Mouse (Mus musculus): ENCODE results near the gene Ggt6. TPM values are rescaled to one million over a fixed set of nuclear protein-coding genes. Genes with fewer than 3 reads are reported as not detected.

The Ggt6 gene
- total and polyA plus RNA-seq, 2 experiments from 2014 or later: 5.3 TPM; not detected in 1

DNA sequence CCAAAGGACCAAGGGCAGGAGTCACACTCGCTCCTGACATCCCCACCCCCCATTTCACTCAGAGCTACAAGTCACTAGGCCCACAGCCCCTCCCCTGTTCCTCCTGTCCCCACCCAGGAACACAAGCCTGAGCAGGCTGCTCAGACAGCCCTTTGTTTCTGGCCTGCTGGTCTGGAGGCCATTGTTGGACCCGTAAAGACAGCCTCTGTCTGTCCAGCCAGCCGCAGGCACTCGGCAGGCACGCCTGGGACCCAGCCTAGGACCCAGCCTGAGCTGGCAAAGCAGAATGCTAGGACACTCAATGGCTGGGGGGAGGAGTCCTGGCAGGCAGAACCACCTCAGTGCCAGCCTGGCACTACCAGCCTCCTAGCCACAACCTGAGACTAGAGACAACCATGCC, 20.4 kb downstream of the Ggt6 start:
- Histone ChIP-seq H3K4me2 (ENCODE audit: low read depth, low read length) (no peak overlapping the region), H3K27ac (ENCODE audit: low read depth) (no peak overlapping the region), H3K4me1 (ENCODE audit: control insufficient read depth, insufficient read depth) (peaks cover 9% of the 10 kb centered on the region), H3K4me3 (ENCODE audit: low read depth, low read length) (no peak overlapping the region), H3K9ac (replicated peaks; ENCODE audit: low read depth, low read length) (no peak overlapping the region), H3K36me3 (replicated peaks; ENCODE audit: control insufficient read depth, insufficient read depth, low read length) (peaks cover 26% of the 10 kb centered on the region), H3K27me3 (ENCODE audit: control insufficient read depth, insufficient read depth, low read length) (no peaks in the 10 kb centered on the region), H3K9me3 (replicated peaks; ENCODE audit: control insufficient read depth, low read length) (no peaks in the 10 kb centered on the region)
- DNase-seq (ENCODE audit: low spot score) (no peak), ATAC-seq (ENCODE audit: insufficient read depth, low read depth) (no peak)
- 72% methylated on average over 5 of the region's 5 CpGs for WGBS
- TF ChIP-seq CTCF (IDR thresholded peaks at IDR 0.05; ENCODE audit: low read depth) (no peak), EP300 (IDR thresholded peaks at IDR 0.05; ENCODE audit: low read depth) (no peak)

DNA sequence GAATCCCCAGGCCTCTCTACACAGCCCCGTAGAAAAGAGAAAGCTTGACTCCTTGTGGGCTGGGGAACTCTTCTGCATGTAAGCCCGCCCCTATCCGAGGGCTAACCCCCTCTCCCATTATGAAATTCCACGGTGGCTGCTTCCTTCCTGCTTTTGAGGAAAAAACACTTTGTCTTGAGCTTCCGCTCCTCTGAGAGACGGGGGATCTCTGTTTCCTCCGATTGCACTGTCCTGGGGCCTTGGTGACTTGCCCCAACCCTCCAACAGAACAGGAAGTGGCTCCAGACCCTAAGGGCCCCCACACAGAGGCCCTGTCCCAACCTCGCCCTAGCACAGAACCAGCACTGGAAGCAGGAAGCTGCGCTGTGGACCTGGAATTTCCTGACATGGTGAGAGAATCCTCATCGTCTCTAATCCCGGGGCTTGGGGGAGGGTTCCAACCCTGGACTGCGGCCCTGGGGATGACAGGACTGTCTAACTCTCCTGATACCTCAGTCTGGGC, 22.7 kb downstream of the Ggt6 start:
- DNase-seq (ENCODE audit: low spot score): peak; percentile 71
- Histone ChIP-seq H3K9ac (replicated peaks; ENCODE audit: low read depth, low read length) (no peak overlapping the region), H3K4me1 (ENCODE audit: control insufficient read depth, insufficient read depth) (peaks cover 9% of the 10 kb centered on the region)

GRCm38 (mm10) chr11:72458502-72458901, 23.2 kb downstream of the Ggt6 start:
- no peak overlapping the region for H3K4me3 ChIP-seq (ENCODE audit: low read depth, low read length)
- H3K36me3 ChIP-seq (replicated peaks; ENCODE audit: control insufficient read depth, insufficient read depth, low read length): no peaks in the 10 kb centered on the region
- H3K4me2 ChIP-seq (ENCODE audit: low read depth, low read length): 0 out of 2 replicates have a peak overlapping the region, but pooled peaks have one; percentile 0
- DNase-seq (ENCODE audit: low spot score) (no peak), ATAC-seq (ENCODE audit: insufficient read depth, low read depth) (peak; percentile 6; the same call in 1 of the 2 replicates)
- H3K9ac ChIP-seq (replicated peaks; ENCODE audit: low read depth, low read length): no peak overlapping the region
- H3K27ac ChIP-seq (ENCODE audit: low read depth): peak overlapping the region; percentile 74
- TF ChIP-seq CTCF (IDR thresholded peaks at IDR 0.05; ENCODE audit: low read depth): no peak
- no peak for TF ChIP-seq EP300 (IDR thresholded peaks at IDR 0.05; ENCODE audit: low read depth)
- H3K27me3 ChIP-seq (ENCODE audit: control insufficient read depth, insufficient read depth, low read length): no peaks in the 10 kb centered on the region
- no peaks in the 10 kb centered on the region for H3K9me3 ChIP-seq (replicated peaks; ENCODE audit: control insufficient read depth, low read length)
- WGBS: 18% methylated on average over 3 of the region's 3 CpGs
- H3K4me1 ChIP-seq (ENCODE audit: control insufficient read depth, insufficient read depth): peaks cover 9% of the 10 kb centered on the region

More for the DNA sequence above, 22.7 kb downstream of the Ggt6 start:
- 48% methylated on average over 12 of the region's 12 CpGs for WGBS
- 0 out of 2 replicates have a peak, but pooled peaks cover 3% of the 10 kb centered on the region for H3K36me3 ChIP-seq (replicated peaks; ENCODE audit: control insufficient read depth, insufficient read depth, low read length)
- H3K4me3 ChIP-seq (ENCODE audit: low read depth, low read length): no peak overlapping the region
- ATAC-seq (ENCODE audit: insufficient read depth, low read depth): peak; percentile 87
- TF ChIP-seq CTCF (IDR thresholded peaks at IDR 0.05; ENCODE audit: low read depth): no peak
- peak; percentile 96 for TF ChIP-seq EP300 (IDR thresholded peaks at IDR 0.05; ENCODE audit: low read depth)
- no peaks in the 10 kb centered on the region for H3K27me3 ChIP-seq (ENCODE audit: control insufficient read depth, insufficient read depth, low read length)
- H3K4me2 ChIP-seq (ENCODE audit: low read depth, low read length): 0 out of 2 replicates have a peak overlapping the region, but pooled peaks have one; percentile 0
- H3K9me3 ChIP-seq (replicated peaks; ENCODE audit: control insufficient read depth, low read length): no peaks in the 10 kb centered on the region
- peak overlapping the region; percentile 74 for H3K27ac ChIP-seq (ENCODE audit: low read depth)

DNA sequence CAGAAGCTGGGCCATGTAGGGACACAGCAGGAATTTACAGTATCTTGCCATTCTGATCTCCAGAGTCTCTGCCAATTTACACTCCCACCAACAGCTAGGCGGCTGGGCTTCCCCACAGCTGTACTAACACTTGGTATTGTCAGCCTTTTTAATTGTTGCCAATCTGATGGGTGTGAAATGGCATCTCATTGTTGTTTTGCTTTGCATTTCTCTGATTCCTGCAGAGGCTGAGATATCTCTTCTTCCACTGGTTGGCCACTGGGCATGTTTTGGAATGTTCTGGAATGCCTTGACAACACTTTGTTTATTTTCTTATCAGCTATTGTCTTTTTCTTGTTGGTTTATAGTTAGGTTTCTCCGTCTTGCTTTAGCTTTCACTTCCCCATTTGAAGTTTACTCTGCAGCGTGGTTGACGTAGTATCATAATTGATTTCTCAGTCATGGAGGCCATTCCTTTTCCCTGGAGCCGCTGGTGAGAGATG, 26.2 kb downstream of the Ggt6 start:
- no peaks in the 10 kb centered on the region for H3K9me3 ChIP-seq (replicated peaks; ENCODE audit: control insufficient read depth, low read length)
- no peak overlapping the region for H3K4me3 ChIP-seq (ENCODE audit: low read depth, low read length)
- ATAC-seq (ENCODE audit: insufficient read depth, low read depth) (peak; percentile 15; the same call in 1 of the 2 replicates), DNase-seq (ENCODE audit: low spot score) (peak; percentile 61)
- H3K9ac ChIP-seq (replicated peaks; ENCODE audit: low read depth, low read length): no peak overlapping the region
- no peaks in the 10 kb centered on the region for H3K27me3 ChIP-seq (ENCODE audit: control insufficient read depth, insufficient read depth, low read length)
- H3K27ac ChIP-seq (ENCODE audit: low read depth): peak overlapping the region; percentile 58
- no peak overlapping the region for H3K4me2 ChIP-seq (ENCODE audit: low read depth, low read length)
- no peaks in the 10 kb centered on the region for H3K36me3 ChIP-seq (replicated peaks; ENCODE audit: control insufficient read depth, insufficient read depth, low read length)
- peaks cover 16% of the 10 kb centered on the region for H3K4me1 ChIP-seq (ENCODE audit: control insufficient read depth, insufficient read depth)
- WGBS: 30% methylated on average over 5 of the region's 5 CpGs
- no peak for TF ChIP-seq CTCF (IDR thresholded peaks at IDR 0.05; ENCODE audit: low read depth)

DNA sequence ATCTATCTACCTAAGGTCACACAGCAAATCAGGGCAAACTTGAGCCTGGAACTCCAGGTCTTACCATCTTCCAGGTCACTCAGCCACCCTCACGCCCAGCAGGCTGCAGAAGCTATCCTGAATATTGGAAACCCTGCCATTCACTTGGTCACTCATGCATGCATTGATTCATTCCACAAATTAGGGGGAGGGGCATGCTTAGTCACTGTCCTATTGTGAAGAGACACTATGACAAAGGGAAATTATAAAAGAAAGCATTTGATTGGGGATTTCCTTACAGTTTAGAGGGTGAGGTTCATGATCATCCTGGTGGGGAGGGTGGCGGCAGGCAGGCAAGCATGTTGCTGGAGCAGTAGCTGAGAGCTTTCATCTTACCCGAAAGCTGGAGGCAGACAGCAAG, 29.5 kb downstream of the Ggt6 start:
- Histone ChIP-seq H3K27me3 (ENCODE audit: control insufficient read depth, insufficient read depth, low read length) (no peaks in the 10 kb centered on the region), H3K4me1 (ENCODE audit: control insufficient read depth, insufficient read depth) (peaks cover 35% of the 10 kb centered on the region), H3K9me3 (replicated peaks; ENCODE audit: control insufficient read depth, low read length) (no peaks in the 10 kb centered on the region), H3K36me3 (replicated peaks; ENCODE audit: control insufficient read depth, insufficient read depth, low read length) (no peaks in the 10 kb centered on the region), H3K4me3 (ENCODE audit: low read depth, low read length) (no peak overlapping the region), H3K27ac (ENCODE audit: low read depth) (no peak overlapping the region), H3K4me2 (ENCODE audit: low read depth, low read length) (no peak overlapping the region), H3K9ac (replicated peaks; ENCODE audit: low read depth, low read length) (no peak overlapping the region)
- 82% methylated on average over 3 of the region's 3 CpGs for WGBS
- no peak for TF ChIP-seq EP300 (IDR thresholded peaks at IDR 0.05; ENCODE audit: low read depth)
- no peak for TF ChIP-seq CTCF (IDR thresholded peaks at IDR 0.05; ENCODE audit: low read depth)
- no peak for DNase-seq (ENCODE audit: low spot score)
- no peak for ATAC-seq (ENCODE audit: insufficient read depth, low read depth)

Measured in heart, postnatal 0 days (tissue).